Comparison of ENCODE assay signal across 8 mouse cellular contexts in genomic region chr7:44547041-44547440, GRCm38 (mm10). TPM values are rescaled to one million over a fixed set of nuclear protein-coding genes. Genes with fewer than 3 reads are reported as not detected.
DNase-seq lines count a peak whose midpoint lies in the region; ATAC-seq and TF ChIP-seq lines count a peak whose summit lies in the region.

No protein-coding gene starts in this region.

- no peak for ATAC-seq in intestine, embryonic 14.5 days (replicated peaks; ENCODE audit: low FRiP score, low TSS enrichment, low read depth)
- no peak for ATAC-seq in intestine, postnatal 0 days
- no peak for ATAC-seq in G1E (ENCODE audit: extremely low read depth, insufficient number of reproducible peaks, low FRiP score, poor library complexity, severe bottlenecking)
- ATAC-seq in forebrain, embryonic 13.5 days, result no peak

- peak overlapping the region; percentile 61; the same call in 1 of the 2 replicates for H3K9ac ChIP-seq in intestine, embryonic 14.5 days (ENCODE audit: low read length)
- no peak overlapping the region for H3K9ac ChIP-seq in intestine, postnatal 0 days (ENCODE audit: low read depth, low read length)
- H3K9ac ChIP-seq in forebrain, embryonic 13.5 days, result peak overlapping the region; percentile 74

- H3K4me3 ChIP-seq in intestine, embryonic 14.5 days (ENCODE audit: low read depth, low read length), result no peak overlapping the region
- H3K4me3 ChIP-seq in intestine, postnatal 0 days (ENCODE audit: low read depth, low read length), result no peak overlapping the region
- H3K4me3 ChIP-seq in G1E (ENCODE audit: low read depth, low read length) (peak overlapping the region; percentile 86), macrophage (ENCODE audit: inconsistent target) (peak overlapping the region; percentile 71; the same call in 1 of the 2 replicates)
- peak overlapping the region; percentile 67; the same call in 1 of the 2 replicates for H3K4me3 ChIP-seq in forebrain, embryonic 13.5 days

- 90% methylated on average over 13 of the region's 13 CpGs for WGBS in intestine, embryonic 14.5 days
- WGBS in intestine, postnatal 0 days, result 94% methylated on average over 13 of the region's 13 CpGs
- WGBS in forebrain, embryonic 13.5 days, result 96% methylated on average over 13 of the region's 13 CpGs
- WGBS in macrophage (ENCODE audit: missing documents), result 55% methylated on average over 13 of the region's 13 CpGs

- no peak overlapping the region for H3K27ac ChIP-seq in intestine, embryonic 14.5 days (ENCODE audit: low read depth)
- no peak overlapping the region for H3K27ac ChIP-seq in intestine, postnatal 0 days (ENCODE audit: low read depth, low read length)
- no peak overlapping the region for H3K27ac ChIP-seq in forebrain, embryonic 13.5 days
- H3K27ac ChIP-seq in macrophage, result no peak overlapping the region

- H3K4me2 ChIP-seq in intestine, embryonic 14.5 days (ENCODE audit: low read length), result peak overlapping the region; percentile 64
- H3K4me2 ChIP-seq in intestine, postnatal 0 days (replicated peaks; ENCODE audit: low read depth), result no peak overlapping the region
- peak overlapping the region; percentile 93 for H3K4me2 ChIP-seq in forebrain, embryonic 13.5 days

- H3K36me3 ChIP-seq in intestine, embryonic 14.5 days (ENCODE audit: control insufficient read depth, insufficient read depth, low read length), result peaks cover 37% of the 10 kb centered on the region
- H3K36me3 ChIP-seq in intestine, postnatal 0 days (ENCODE audit: control insufficient read depth, insufficient read depth), result peaks cover 38% of the 10 kb centered on the region
- H3K36me3 ChIP-seq in G1E (replicated peaks) (peaks cover 83% of the 10 kb centered on the region), macrophage (ENCODE audit: inconsistent target) (peaks cover 22% of the 10 kb centered on the region)
- peaks cover 41% of the 10 kb centered on the region for H3K36me3 ChIP-seq in forebrain, embryonic 13.5 days (ENCODE audit: poor library complexity, severe bottlenecking)

- H3K79me2 ChIP-seq in macrophage (ENCODE audit: inconsistent target), result peaks cover 42% of the 10 kb centered on the region

- DNase-seq in intestine, embryonic 14.5 days (ENCODE audit: low spot score), result no peak
- DNase-seq in G1E (ENCODE audit: low spot score), result no peak
- DNase-seq in cerebellum, adult 8-10 months, result no peak
- DNase-seq in gastrocnemius, adult 8-10 months (ENCODE audit: low spot score in 2 of 2), result no peak
- DNase-seq in right cerebral cortex, postnatal 14 days, result no peak

- no peaks in the 10 kb centered on the region for H3K27me3 ChIP-seq in intestine, embryonic 14.5 days (replicated peaks; ENCODE audit: control insufficient read depth, insufficient read depth, low read length)
- H3K27me3 ChIP-seq in intestine, postnatal 0 days (replicated peaks; ENCODE audit: control insufficient read depth, insufficient read depth, low read length), result no peaks in the 10 kb centered on the region
- no peaks in the 10 kb centered on the region for H3K27me3 ChIP-seq in G1E (ENCODE audit: insufficient read depth, low read length)
- H3K27me3 ChIP-seq in forebrain, embryonic 13.5 days, result no peaks in the 10 kb centered on the region

- TF ChIP-seq CTCF in intestine, postnatal 0 days (IDR thresholded peaks at IDR 0.05; ENCODE audit: low read depth), result no peak
- no peak for TF ChIP-seq CTCF in G1E (IDR thresholded peaks at IDR 0.05; ENCODE audit: low read depth, low read length)

- peaks cover 12% of the 10 kb centered on the region for H3K4me1 ChIP-seq in intestine, embryonic 14.5 days (replicated peaks; ENCODE audit: control insufficient read depth, insufficient read depth, low read length)
- no peaks in the 10 kb centered on the region for H3K4me1 ChIP-seq in intestine, postnatal 0 days (replicated peaks; ENCODE audit: control insufficient read depth, insufficient read depth, low read length)
- H3K4me1 ChIP-seq in G1E (ENCODE audit: insufficient read depth, low read depth, low read length), result peaks cover 48% of the 10 kb centered on the region
- H3K4me1 ChIP-seq in forebrain, embryonic 13.5 days, result peaks cover 15% of the 10 kb centered on the region

- no peaks in the 10 kb centered on the region for H3K9me3 ChIP-seq in intestine, embryonic 14.5 days (ENCODE audit: control insufficient read depth, low read length)
- H3K9me3 ChIP-seq in intestine, postnatal 0 days (ENCODE audit: control insufficient read depth), result no peaks in the 10 kb centered on the region
- H3K9me3 ChIP-seq in G1E (replicated peaks), result no peaks in the 10 kb centered on the region
- no peaks in the 10 kb centered on the region for H3K9me3 ChIP-seq in forebrain, embryonic 13.5 days (replicated peaks)

RNA-seq across cellular contexts. Expression of gene Pold1, which starts 1.6 kb away (rescaled TPM):
- 74.7 and 75.2 TPM in 2 replicates for polyA plus RNA-seq in intestine, embryonic 14.5 days (2014; fragmentation: Nextera tagmentation; extraction: Ambion mirVana)
- 16.8 and 18.3 TPM in 2 replicates for polyA plus RNA-seq in intestine, postnatal 0 days (2015; fragmentation: Nextera tagmentation; extraction: Ambion mirVana)
- 70.1 and 106 TPM in 2 replicates for total RNA-seq in G1E (2014; fragmentation: Nextera tagmentation)
- total RNA-seq in G1E (2017), result 54.6 and 72.4 TPM in 2 replicates
- 252 and 268 TPM in 2 replicates for polyA plus RNA-seq in G1E (2012)
- 77.8 and 89.7 TPM in 2 replicates for polyA plus RNA-seq in forebrain, embryonic 13.5 days (2015; fragmentation: Nextera tagmentation; extraction: Ambion mirVana)
- total RNA-seq in macrophage (2018; cell fraction: chromatin; rRNA removed), result 10 to 100 TPM in 21 of 26 experiments, 1 to 10 TPM in 5; 3.7 to 40.1 (median 20.3) TPM
- total RNA-seq in macrophage (2018; cell fraction: cytosol; rRNA removed), result 10 to 100 TPM in 13 of 26 experiments, 1 to 10 TPM in 13; 6.0 to 14.9 (median 10.0) TPM
- 10 to 100 TPM in 15 of 26 experiments, 1 to 10 TPM in 11; 3.1 to 69.0 (median 11.2) TPM for total RNA-seq in macrophage (2018; cell fraction: nucleus; rRNA removed)
- polyA plus RNA-seq in macrophage (2018), result 6.9 to 28.1 TPM (median 7.2 TPM) in 3 replicates
- total RNA-seq in gastrocnemius, adult 8-10 months (2022), result 1 to 10 TPM; 4.6 to 5.9 (median 5.4) TPM

RNA-seq across cellular contexts. Expression of gene Nr1h2, which starts 6.7 kb away (rescaled TPM):
- 69.4 and 70.6 TPM in 2 replicates for polyA plus RNA-seq in intestine, embryonic 14.5 days (2014; fragmentation: Nextera tagmentation; extraction: Ambion mirVana)
- 71.3 and 73.9 TPM in 2 replicates for polyA plus RNA-seq in intestine, postnatal 0 days (2015; fragmentation: Nextera tagmentation; extraction: Ambion mirVana)
- total RNA-seq in G1E (2014; fragmentation: Nextera tagmentation) (98.5 and 107 TPM in 2 replicates), G1E (2017) (34.0 and 39.0 TPM in 2 replicates)
- polyA plus RNA-seq in G1E (2012) (223 and 232 TPM in 2 replicates), macrophage (2018) (55.3 to 86.2 TPM (median 57.8 TPM) in 3 replicates)
- 76.0 and 76.2 TPM in 2 replicates for polyA plus RNA-seq in forebrain, embryonic 13.5 days (2015; fragmentation: Nextera tagmentation; extraction: Ambion mirVana)
- 100 to 1,000 TPM; 150 to 274 (median 199) TPM for total RNA-seq in macrophage (2018; cell fraction: chromatin; rRNA removed)
- total RNA-seq in macrophage (2018; cell fraction: cytosol; rRNA removed), result 10 to 100 TPM; 48.8 to 88.2 (median 70.0) TPM
- total RNA-seq in macrophage (2018; cell fraction: nucleus; rRNA removed), result 100 to 1,000 TPM in 25 of 26 experiments, 10 to 100 TPM in 1; 97.0 to 180 (median 139) TPM
- total RNA-seq in gastrocnemius, adult 8-10 months (2022), result 10 to 100 TPM; 38.0 to 45.8 (median 40.1) TPM

RNA-seq across cellular contexts. Expression of gene Spib, which starts 15.2 kb away (rescaled TPM):
- 0.12 and 0.20 TPM in 2 replicates for polyA plus RNA-seq in intestine, embryonic 14.5 days (2014; fragmentation: Nextera tagmentation; extraction: Ambion mirVana)
- polyA plus RNA-seq in intestine, postnatal 0 days (2015; fragmentation: Nextera tagmentation; extraction: Ambion mirVana), result 0.17 and 0.33 TPM in 2 replicates
- total RNA-seq in G1E (2014; fragmentation: Nextera tagmentation) (not detected in 2 replicates), G1E (2017) (not detected in 2 replicates)
- polyA plus RNA-seq in G1E (2012) (not detected in 2 replicates), macrophage (2018) (0.27 to 1.1 TPM (median 0.30 TPM) in 3 replicates)
- not detected in 2 replicates for polyA plus RNA-seq in forebrain, embryonic 13.5 days (2015; fragmentation: Nextera tagmentation; extraction: Ambion mirVana)
- total RNA-seq in macrophage (2018; cell fraction: chromatin; rRNA removed), result under 1 TPM in 6 of 26 experiments, not detected in 20; 0.29 to 0.95 (median 0.39) TPM
- 1 to 10 TPM in 5 of 26 experiments, under 1 TPM in 21; 0.17 to 1.6 (median 0.75) TPM for total RNA-seq in macrophage (2018; cell fraction: cytosol; rRNA removed)
- 1 to 10 TPM in 3 of 26 experiments, under 1 TPM in 20, not detected in 3; 0.20 to 1.3 (median 0.58) TPM for total RNA-seq in macrophage (2018; cell fraction: nucleus; rRNA removed)
- not detected for total RNA-seq in gastrocnemius, adult 8-10 months (2022)

RNA-seq across cellular contexts. Expression of gene Mybpc2, which starts 22.6 kb away (rescaled TPM):
- polyA plus RNA-seq in intestine, embryonic 14.5 days (2014; fragmentation: Nextera tagmentation; extraction: Ambion mirVana), result 0.28 and 0.32 TPM in 2 replicates
- 0.13 and 0.18 TPM in 2 replicates for polyA plus RNA-seq in intestine, postnatal 0 days (2015; fragmentation: Nextera tagmentation; extraction: Ambion mirVana)
- total RNA-seq in G1E (2014; fragmentation: Nextera tagmentation) (not detected in 2 replicates), G1E (2017) (0.05 TPM in 1 of 2 replicates, not detected in the other)
- polyA plus RNA-seq in G1E (2012) (not detected in 2 replicates), macrophage (2018) (not detected in 3 replicates)
- polyA plus RNA-seq in forebrain, embryonic 13.5 days (2015; fragmentation: Nextera tagmentation; extraction: Ambion mirVana), result 0.13 and 0.14 TPM in 2 replicates
- not detected for total RNA-seq in macrophage (2018; cell fraction: chromatin; rRNA removed)
- total RNA-seq in macrophage (2018; cell fraction: cytosol; rRNA removed), result not detected
- not detected for total RNA-seq in macrophage (2018; cell fraction: nucleus; rRNA removed)
- total RNA-seq in gastrocnemius, adult 8-10 months (2022), result 1,000 to 10,000 TPM; 5,017 to 5,674 (median 5,484) TPM

RNA-seq across cellular contexts. Expression of gene Napsa, which starts 25.1 kb away (rescaled TPM):
- 1.6 and 1.7 TPM in 2 replicates for polyA plus RNA-seq in intestine, embryonic 14.5 days (2014; fragmentation: Nextera tagmentation; extraction: Ambion mirVana)
- 0.99 and 1.1 TPM in 2 replicates for polyA plus RNA-seq in intestine, postnatal 0 days (2015; fragmentation: Nextera tagmentation; extraction: Ambion mirVana)
- total RNA-seq in G1E (2014; fragmentation: Nextera tagmentation), result 1.3 and 2.7 TPM in 2 replicates
- 0.16 and 0.70 TPM in 2 replicates for total RNA-seq in G1E (2017)
- polyA plus RNA-seq in G1E (2012), result 0.10 and 0.35 TPM in 2 replicates
- 0.53 and 0.57 TPM in 2 replicates for polyA plus RNA-seq in forebrain, embryonic 13.5 days (2015; fragmentation: Nextera tagmentation; extraction: Ambion mirVana)
- 10 to 100 TPM in 1 of 26 experiments, 1 to 10 TPM in 22, under 1 TPM in 2, not detected in 1; 0.75 to 12.6 (median 3.3) TPM for total RNA-seq in macrophage (2018; cell fraction: chromatin; rRNA removed)
- 10 to 100 TPM; 11.1 to 34.5 (median 19.8) TPM for total RNA-seq in macrophage (2018; cell fraction: cytosol; rRNA removed)
- total RNA-seq in macrophage (2018; cell fraction: nucleus; rRNA removed), result 10 to 100 TPM; 10.8 to 27.3 (median 20.0) TPM
- 14.8 to 26.9 TPM (median 21.1 TPM) in 3 replicates for polyA plus RNA-seq in macrophage (2018)
- under 1 TPM in 3 of 4 experiments, not detected in 1; 0.22 to 0.46 (median 0.40) TPM for total RNA-seq in gastrocnemius, adult 8-10 months (2022)

Comparison
In these comparisons a context has a peak if more than half of its experiments do, and no peak if none do; other contexts are left out.
1. H3K4me3 ChIP-seq: peak in G1E (single experiment), forebrain, embryonic 13.5 days (single experiment) and macrophage (single experiment); none in intestine, embryonic 14.5 days (single experiment) and intestine, postnatal 0 days (single experiment).